Mouse (Mus musculus) stomach, embryonic 14.5 days (tissue): Measurements from ENCODE around the gene Syt1. TPM values are rescaled to one million over a fixed set of nuclear protein-coding genes. Genes with fewer than 3 reads are reported as not detected.

Source experiments
- ATAC-seq: fragments of 200-750 bp; cut with Nextera tagmentation; 2 replicates; pipeline ENCODE4 v1.8.0; 2017; ENCODE audit warnings: low read depth, moderate TSS enrichment; ENCODE audit not compliant: insufficient number of reproducible peaks, insufficient read depth, low FRiP score
- H3K27ac ChIP-seq: fragments of 300-500 bp; sonication (generic); 2 replicates; pipeline ENCODE4 v1.5.1; 2014; ENCODE audit warnings: mild to moderate bottlenecking, low read length, moderate library complexity, mixed read lengths
- H3K27me3 ChIP-seq: fragments of 300-500 bp; sonication (generic); 2 replicates; pipeline ENCODE4 v1.6.1; 2014; ENCODE audit warnings: low read length, control low read depth, mixed read lengths; ENCODE audit not compliant: control insufficient read depth, insufficient read depth
- H3K36me3 ChIP-seq: fragments of 300-500 bp; sonication (generic); 2 replicates; pipeline ENCODE4 v1.6.1; 2014; ENCODE audit warnings: mild to moderate bottlenecking, control low read depth, low read length, moderate library complexity, mixed read lengths; ENCODE audit not compliant: control insufficient read depth, insufficient read depth
- H3K4me1 ChIP-seq: fragments of 300-500 bp; sonication (generic); 2 replicates; pipeline ENCODE4 v1.6.1; 2014; ENCODE audit warnings: low read length, control low read depth, mixed read lengths; ENCODE audit not compliant: control insufficient read depth, insufficient read depth
- H3K4me2 ChIP-seq: fragments of 300-500 bp; sonication (generic); replicated peaks from 2 replicates; pipeline ENCODE4 v1.6.1; 2014; ENCODE audit warnings: low read depth, low read length, control low read depth
- H3K4me3 ChIP-seq: fragments of 300-500 bp; sonication (generic); 2 replicates; pipeline ENCODE4 v1.5.1; 2014; ENCODE audit warnings: low read depth, low read length, control low read depth
- H3K9ac ChIP-seq: fragments of 300-500 bp; sonication (generic); replicated peaks from 2 replicates; pipeline ENCODE4 v1.6.1; 2014; ENCODE audit warnings: low read depth, mild to moderate bottlenecking, control low read depth, low read length, moderate library complexity, mixed read lengths
- H3K9me3 ChIP-seq: fragments of 300-500 bp; sonication (generic); 2 replicates; pipeline ENCODE4 v1.6.1; 2016; ENCODE audit warnings: low read depth, low read length, control low read depth; ENCODE audit not compliant: control insufficient read depth
- WGBS: fragments of 180-500 bp; shearing (Covaris S2); extraction: QIAGEN DNeasy Blood & Tissue Kit; methylation state at CpG from one replicate; pipeline ENCODE4 v1.1.7; 2014; 5-methylcytosine and 5-hydroxymethylcytosine counted together
- polyA plus RNA-seq: library from polyadenylated mRNA; unstranded; fragments of >200 nt; fragmentation: Nextera tagmentation; extraction: Ambion mirVana; gene quantifications from 2 replicates; pipeline ENCODE4 v1.2.1, GENCODE M21; 2014

Syt1 gene
- polyA plus RNA-seq, 1 experiment from 2014 or later: 12.7 TPM

GRCm38 (mm10) chr10:108455883-108456282 lies 554.9 kb downstream of the Syt1 start:
- H3K36me3 ChIP-seq: no peaks in the 10 kb centered on the region
- 72% methylated on average over 2 of the region's 2 CpGs for WGBS
- no peaks in the 10 kb centered on the region for H3K27me3 ChIP-seq
- no peaks in the 10 kb centered on the region for H3K9me3 ChIP-seq
- no peak overlapping the region for H3K9ac ChIP-seq
- no peak overlapping the region for H3K27ac ChIP-seq
- no peak for ATAC-seq
- no peak overlapping the region for H3K4me3 ChIP-seq
- H3K4me2 ChIP-seq: no peak overlapping the region
- 0 out of 2 replicates have a peak, but pooled peaks cover 3% of the 10 kb centered on the region for H3K4me1 ChIP-seq

- Histone ChIP-seq H3K9ac (no peak overlapping the region), H3K4me3 (no peak overlapping the region), H3K4me1 (0 out of 2 replicates have a peak, but pooled peaks cover 3% of the 10 kb centered on the region), H3K9me3 (no peaks in the 10 kb centered on the region), H3K4me2 (no peak overlapping the region), H3K27ac (peak overlapping the region; percentile 2; the same call in 1 of the 2 replicates), H3K27me3 (no peaks in the 10 kb centered on the region), H3K36me3 (no peaks in the 10 kb centered on the region)
- no peak for ATAC-seq
- 62% methylated on average over 10 of the region's 10 CpGs for WGBS
Observed at GRCm38 (mm10) chr10:108455204-108455603, 555.6 kb downstream of the Syt1 start.

- peak; percentile 64; the same call in 1 of the 2 replicates for ATAC-seq
- Histone ChIP-seq H3K4me2 (no peak overlapping the region), H3K9ac (no peak overlapping the region), H3K27me3 (no peaks in the 10 kb centered on the region), H3K36me3 (no peaks in the 10 kb centered on the region), H3K4me1 (0 out of 2 replicates have a peak, but pooled peaks cover 3% of the 10 kb centered on the region), H3K27ac (peak overlapping the region; percentile 2; the same call in 1 of the 2 replicates), H3K4me3 (no peak overlapping the region), H3K9me3 (no peaks in the 10 kb centered on the region)
- 49% methylated on average over 11 of the region's 11 CpGs for WGBS
Observed at GRCm38 (mm10) chr10:108454691-108455117, 556.1 kb downstream of the Syt1 start.

GRCm38 (mm10) chr10:108453561-108453960 lies 557.2 kb downstream of the Syt1 start:
- Histone ChIP-seq H3K27me3 (no peaks in the 10 kb centered on the region), H3K36me3 (no peaks in the 10 kb centered on the region), H3K27ac (no peak overlapping the region), H3K4me2 (no peak overlapping the region), H3K9ac (no peak overlapping the region), H3K9me3 (no peaks in the 10 kb centered on the region), H3K4me3 (no peak overlapping the region), H3K4me1 (0 out of 2 replicates have a peak, but pooled peaks cover 3% of the 10 kb centered on the region)
- 35% methylated on average over 2 of the region's 2 CpGs for WGBS
- no peak for ATAC-seq

GRCm38 (mm10) chr10:108452421-108452820 lies 558.4 kb downstream of the Syt1 start:
- no peak overlapping the region for H3K27ac ChIP-seq
- 0 out of 2 replicates have a peak, but pooled peaks cover 3% of the 10 kb centered on the region for H3K4me1 ChIP-seq
- no peaks in the 10 kb centered on the region for H3K9me3 ChIP-seq
- H3K9ac ChIP-seq: no peak overlapping the region
- no peak overlapping the region for H3K4me3 ChIP-seq
- 94% methylated on average over 9 of the region's 9 CpGs for WGBS
- no peak overlapping the region for H3K4me2 ChIP-seq
- ATAC-seq: no peak
- no peaks in the 10 kb centered on the region for H3K27me3 ChIP-seq
- no peaks in the 10 kb centered on the region for H3K36me3 ChIP-seq

GRCm38 (mm10) chr10:108451516-108451915 lies 559.3 kb downstream of the Syt1 start:
- WGBS: 78% methylated on average over 8 of the region's 8 CpGs
- Histone ChIP-seq H3K27me3 (no peaks in the 10 kb centered on the region), H3K4me2 (no peak overlapping the region), H3K4me1 (0 out of 2 replicates have a peak, but pooled peaks cover 3% of the 10 kb centered on the region), H3K36me3 (no peaks in the 10 kb centered on the region), H3K9ac (no peak overlapping the region), H3K27ac (no peak overlapping the region), H3K9me3 (no peaks in the 10 kb centered on the region), H3K4me3 (no peak overlapping the region)
- no peak for ATAC-seq

GRCm38 (mm10) chr10:108450401-108450800 lies 560.4 kb downstream of the Syt1 start:
- no peak for ATAC-seq
- no peaks in the 10 kb centered on the region for H3K36me3 ChIP-seq
- no peaks in the 10 kb centered on the region for H3K27me3 ChIP-seq
- no peaks in the 10 kb centered on the region for H3K9me3 ChIP-seq
- H3K4me2 ChIP-seq: no peak overlapping the region
- 0 out of 2 replicates have a peak, but pooled peaks cover 3% of the 10 kb centered on the region for H3K4me1 ChIP-seq
- H3K27ac ChIP-seq: no peak overlapping the region
- no peak overlapping the region for H3K9ac ChIP-seq
- H3K4me3 ChIP-seq: no peak overlapping the region
- WGBS: 84% methylated on average over 4 of the region's 4 CpGs

- no peak for ATAC-seq
- peaks cover 12% of the 10 kb centered on the region; the same call in 1 of the 2 replicates for H3K4me1 ChIP-seq
- no peak overlapping the region for H3K9ac ChIP-seq
- H3K36me3 ChIP-seq: no peaks in the 10 kb centered on the region
- no peak overlapping the region for H3K4me2 ChIP-seq
- no peak overlapping the region for H3K4me3 ChIP-seq
- H3K27ac ChIP-seq: no peak overlapping the region
- no peaks in the 10 kb centered on the region for H3K27me3 ChIP-seq
- H3K9me3 ChIP-seq: no peaks in the 10 kb centered on the region
- WGBS: 77% methylated on average over 11 of the region's 11 CpGs
Observed at GRCm38 (mm10) chr10:108448421-108448820, 562.4 kb downstream of the Syt1 start.
